Mouse (Mus musculus) spleen, embryonic (tissue): ENCODE data around the gene Fbxl20.

Experiments used
- CTCF ChIA-PET: fragments of 350-600 bp; sonication (Branson Sonifier 250); formaldehyde crosslinking; loops from one replicate; lab custom pipeline; 2022; lab: Charles Lee

Gene Fbxl20

GRCm38 (mm10) chr11:98090583-98090982 lies 59.6 kb downstream of the Fbxl20 start:
- CTCF ChIA-PET: no interaction called here

DNA sequence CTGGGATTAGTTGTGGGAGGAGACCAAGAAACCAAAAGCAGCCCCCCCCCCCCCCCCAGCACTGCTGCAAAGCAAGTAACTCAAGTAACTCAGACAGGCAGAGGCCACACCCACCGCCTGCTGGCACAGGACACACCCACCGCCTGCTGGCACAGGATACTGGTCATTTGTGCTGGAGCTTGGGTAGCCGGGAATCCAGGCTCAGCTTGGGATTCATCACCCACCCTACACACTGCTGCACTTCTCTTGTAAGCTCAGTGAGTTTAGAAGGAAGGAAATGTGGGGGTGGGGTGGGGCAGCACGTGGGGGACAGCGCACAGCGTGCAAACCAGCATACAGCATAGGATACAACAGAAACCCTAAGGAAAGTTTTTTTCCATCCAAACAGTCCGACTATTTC lies 62.0 kb downstream of the Fbxl20 start:
- CTCF ChIA-PET: interaction anchor here (0.6 to 0.7 kb wide), 4 partner anchors 22 to 359 kb away, joined by 3 to 9 read pairs (median 7); no protein-coding TSS in a partner anchor

GRCm38 (mm10) chr11:98086574-98086973 lies 63.6 kb downstream of the Fbxl20 start:
- CTCF ChIA-PET: no interaction called here

DNA sequence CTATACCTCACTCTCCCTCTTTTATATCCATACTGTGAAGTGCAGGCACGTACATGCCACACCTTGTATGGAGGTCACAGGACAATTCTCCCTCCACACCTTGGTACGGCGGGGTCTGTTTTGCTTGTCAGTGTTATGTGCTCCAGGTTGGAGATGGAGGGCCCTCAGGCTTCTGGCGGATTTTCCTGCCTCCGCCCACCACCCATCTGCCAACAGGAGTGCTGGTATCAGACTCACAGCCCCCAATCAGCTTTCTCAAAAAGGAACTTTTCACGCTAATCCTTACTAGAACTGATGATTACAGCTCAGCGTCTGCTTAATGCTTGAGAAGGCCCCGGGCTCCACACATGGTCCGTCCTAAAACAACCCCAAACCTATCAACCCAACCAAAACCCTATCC lies 64.1 kb downstream of the Fbxl20 start:
- CTCF ChIA-PET: no interaction called here

DNA sequence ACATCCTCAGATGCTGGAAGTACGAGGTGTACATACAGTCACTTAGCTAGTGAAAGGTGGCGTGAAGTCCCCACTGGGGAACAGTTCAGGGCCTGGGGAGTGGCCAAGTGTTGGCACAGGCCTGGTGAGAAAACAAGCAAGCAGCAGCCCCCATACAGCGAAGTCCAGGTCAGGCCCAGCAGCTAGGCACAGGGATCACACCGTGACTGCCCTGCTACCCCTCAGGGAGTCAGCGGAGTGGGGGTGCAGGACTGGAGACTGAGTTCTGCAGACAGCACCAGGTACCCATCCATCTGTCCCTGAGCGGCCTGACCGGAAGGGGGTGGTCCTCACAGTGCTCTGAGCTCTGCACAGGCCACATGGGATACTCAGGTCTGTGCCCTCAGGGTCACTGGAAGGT lies 67.5 kb downstream of the Fbxl20 start:
- CTCF ChIA-PET: no interaction called here

DNA sequence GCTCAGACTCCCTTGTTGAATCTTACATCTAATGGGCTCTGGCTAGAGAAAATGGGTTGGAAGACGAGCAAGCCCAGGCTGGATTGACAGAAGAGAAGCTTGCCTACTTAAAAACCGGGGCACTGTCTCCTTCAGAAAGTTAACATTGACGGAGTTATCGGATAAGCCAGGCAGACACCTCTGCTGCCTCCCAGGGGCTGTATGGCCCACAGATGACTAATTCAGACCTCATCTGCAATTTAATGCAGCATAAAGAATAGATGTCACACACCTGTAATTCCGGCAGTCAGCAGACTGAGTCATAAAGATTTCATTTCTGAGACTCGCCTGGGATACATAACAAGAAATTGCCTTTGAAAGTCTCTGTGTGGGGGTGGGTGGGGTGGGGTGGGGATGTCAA lies 69.8 kb downstream of the Fbxl20 start:
- CTCF ChIA-PET: no interaction called here

DNA sequence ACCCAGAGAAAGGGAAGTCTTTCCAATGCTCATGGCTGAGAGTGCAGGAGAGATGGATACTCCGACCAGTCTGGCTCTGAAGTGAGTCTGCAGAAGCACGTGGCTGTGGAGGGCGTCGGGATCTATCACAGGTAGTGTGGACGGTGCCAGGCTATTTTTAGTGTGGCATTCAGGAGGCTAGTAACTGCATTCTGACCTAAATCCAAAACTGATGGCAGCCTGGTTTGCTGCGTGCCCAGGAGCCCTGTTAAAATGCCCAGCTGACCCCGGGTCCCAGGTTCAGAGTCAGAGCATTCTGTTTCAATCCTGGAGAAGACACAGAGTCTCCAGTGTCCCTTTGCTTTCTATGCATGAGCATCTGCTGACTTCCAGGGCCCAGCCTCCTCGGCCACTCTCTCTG lies 73.1 kb downstream of the Fbxl20 start:
- CTCF ChIA-PET: interaction anchor here (1.3 kb wide), 1 partner anchor 42 kb away, joined by 3 read pairs; no protein-coding TSS in a partner anchor

- CTCF ChIA-PET: interaction anchor here (0.5 to 2.2 kb wide), 4 partner anchors 23 to 105 kb away, joined by 3 to 12 read pairs (median 4); no protein-coding TSS in a partner anchor
These were observed 74.9 kb downstream of the Fbxl20 start for GRCm38 (mm10) chr11:98075195-98075808.

DNA sequence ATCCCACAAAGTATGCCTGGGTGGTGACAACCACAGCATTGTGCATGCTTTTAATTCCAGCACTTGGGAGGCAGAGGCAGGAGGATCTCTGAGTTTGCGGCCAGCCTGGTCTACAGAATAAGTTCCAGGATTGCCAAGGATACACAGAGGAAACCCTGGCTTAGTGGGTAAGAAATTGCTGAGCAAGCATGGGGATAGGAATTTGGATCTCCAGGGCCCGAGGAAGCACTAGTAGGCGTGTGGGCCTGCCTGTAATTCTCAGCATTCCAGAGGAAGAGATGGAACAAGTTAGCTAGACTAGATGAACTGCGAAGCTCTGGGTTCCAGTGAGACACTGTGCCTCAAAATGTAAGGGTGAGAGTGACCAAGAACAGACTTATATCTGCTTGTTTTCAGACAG lies 76.8 kb downstream of the Fbxl20 start:
- CTCF ChIA-PET: no interaction called here

DNA sequence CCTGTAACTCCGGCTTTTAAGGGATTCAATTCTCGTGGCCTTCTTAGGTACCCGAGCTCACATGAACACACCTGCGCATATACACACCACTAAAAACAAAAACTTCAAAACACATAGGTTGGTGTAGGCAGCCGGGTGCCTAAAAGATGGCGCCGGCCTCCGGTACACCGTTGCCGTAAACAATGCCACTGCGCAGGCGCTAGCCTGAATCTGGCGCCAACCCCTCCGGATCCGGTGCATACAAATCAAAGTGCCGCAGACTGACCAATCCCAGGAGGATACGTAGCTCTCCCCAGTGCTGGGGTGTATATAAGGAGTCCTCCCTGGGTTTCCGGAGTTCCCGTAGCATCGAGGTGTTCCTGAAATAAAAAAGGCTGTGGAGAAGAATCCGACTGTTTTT lies 82.9 kb downstream of the Fbxl20 start:
- CTCF ChIA-PET: no interaction called here

DNA sequence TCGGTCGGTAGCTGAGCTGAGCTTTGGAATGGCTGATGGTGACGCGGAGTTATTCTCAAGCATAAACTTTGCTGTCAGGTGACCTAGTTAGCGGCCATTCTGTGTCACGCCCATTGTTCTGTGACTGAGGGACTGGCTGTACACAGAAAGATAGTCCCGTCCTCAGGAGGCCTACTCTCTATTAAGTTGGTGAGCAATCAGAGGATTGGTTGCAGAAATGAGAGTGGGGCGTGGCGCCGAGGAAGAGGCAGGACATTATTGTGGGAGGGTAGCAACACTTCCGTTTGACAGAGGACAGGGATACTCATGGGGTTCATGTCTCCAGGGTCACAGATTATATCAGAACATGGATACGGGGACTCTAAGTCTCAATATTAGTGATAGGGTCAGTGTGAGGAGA lies 84.0 kb downstream of the Fbxl20 start:
- CTCF ChIA-PET: no interaction called here

DNA sequence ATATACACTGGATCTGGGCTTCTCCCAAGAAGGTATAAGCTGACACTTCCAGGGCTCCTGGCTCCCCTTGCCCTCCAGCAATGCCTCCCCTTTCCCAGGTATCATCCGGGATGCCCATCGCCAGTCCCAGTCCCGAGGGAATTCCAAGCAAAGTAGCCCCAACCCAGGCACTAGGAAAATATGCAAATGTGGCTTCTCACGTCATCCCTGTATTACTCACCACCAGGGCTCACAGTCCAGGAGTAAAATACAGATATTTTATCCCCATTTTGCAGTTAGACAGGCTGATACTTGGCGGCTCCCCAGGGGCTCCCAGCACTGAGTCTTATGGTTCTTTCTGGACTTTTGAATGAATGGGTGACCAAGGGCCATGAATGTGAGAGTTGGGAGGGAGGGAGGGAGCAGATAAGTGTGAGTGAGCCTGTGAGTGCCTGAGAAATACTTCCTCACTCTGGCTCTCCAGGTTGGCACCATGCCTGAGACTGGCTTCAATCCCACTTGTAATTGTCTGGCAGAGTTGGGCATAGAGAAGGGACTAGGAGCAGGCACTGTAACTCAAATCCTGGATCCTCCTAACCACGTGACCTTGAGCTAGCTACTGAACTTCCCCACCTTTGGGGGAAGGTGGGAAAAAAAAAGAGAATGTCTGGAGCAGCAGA lies 88.2 kb downstream of the Fbxl20 start:
- CTCF ChIA-PET: no interaction called here

DNA sequence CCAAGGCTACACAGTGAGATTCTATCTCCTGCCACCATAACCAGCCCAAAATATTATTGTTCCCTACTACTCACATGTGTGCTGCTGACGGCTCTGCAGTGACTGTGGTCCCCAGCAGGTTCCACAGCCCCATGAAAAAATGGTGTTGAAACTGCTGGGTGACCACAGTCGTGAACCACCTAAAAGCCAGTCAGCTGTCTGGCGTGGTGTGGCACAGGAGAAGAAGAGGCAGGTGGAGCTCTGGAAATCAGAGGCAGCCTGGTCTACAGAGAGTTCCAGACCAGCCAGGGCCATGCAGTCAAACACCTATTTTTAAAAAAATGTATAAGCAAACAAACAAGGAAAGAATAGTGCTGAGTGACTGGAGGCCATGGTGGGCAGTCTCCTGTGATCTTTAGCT lies 88.8 kb downstream of the Fbxl20 start:
- CTCF ChIA-PET: no interaction called here

DNA sequence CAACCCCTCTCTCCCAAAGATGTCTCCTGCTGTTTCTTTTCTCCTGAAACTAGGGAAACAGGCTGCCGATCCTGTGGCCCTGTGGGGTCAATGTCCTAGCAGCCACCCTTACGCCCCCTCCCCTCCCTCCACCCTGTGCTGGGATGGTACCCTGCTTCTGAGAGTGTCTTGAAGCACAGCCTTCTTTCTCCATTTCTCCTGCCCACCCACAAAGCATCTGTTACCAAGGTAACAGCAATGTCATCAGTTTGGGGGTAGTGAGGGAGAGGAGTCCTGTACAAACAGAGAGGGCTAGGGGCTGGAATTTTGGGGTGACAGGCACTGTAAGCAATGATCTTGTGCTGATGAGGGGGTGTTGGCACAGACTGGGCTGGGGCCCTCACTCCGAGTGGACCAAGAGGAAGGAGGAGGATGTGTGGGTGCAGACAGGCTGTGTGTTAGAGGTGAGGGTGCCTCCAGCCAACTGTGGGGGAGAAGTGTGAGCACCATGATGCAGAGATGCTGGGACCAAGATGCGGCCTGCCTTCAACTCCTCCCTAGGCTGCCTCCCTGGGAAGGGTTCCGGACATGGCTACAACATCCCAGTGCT lies 90.0 kb downstream of the Fbxl20 start:
- CTCF ChIA-PET: no interaction called here

- CTCF ChIA-PET: no interaction called here
These were observed 90.5 kb downstream of the Fbxl20 start for GRCm38 (mm10) chr11:98059662-98060061.

DNA sequence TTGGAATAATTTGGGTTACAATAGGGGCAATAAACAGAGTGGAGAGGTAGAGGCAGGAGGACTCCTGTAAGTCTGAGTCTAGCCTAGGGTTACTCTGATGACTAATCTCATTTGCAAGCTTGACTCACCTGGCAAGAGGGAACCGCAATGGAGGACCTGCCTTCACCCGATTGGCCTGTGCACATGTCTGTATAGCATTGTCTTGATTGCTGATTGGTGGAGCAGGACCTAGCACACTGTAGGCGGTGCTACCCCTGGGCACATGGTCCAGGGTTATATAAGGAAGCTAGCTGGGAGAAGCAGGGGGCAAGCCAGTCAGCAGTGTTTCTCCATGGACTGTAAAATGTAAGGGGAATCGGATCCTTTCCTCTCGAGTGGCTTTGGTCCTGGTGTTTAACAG lies 92.2 kb downstream of the Fbxl20 start:
- CTCF ChIA-PET: no interaction called here

DNA sequence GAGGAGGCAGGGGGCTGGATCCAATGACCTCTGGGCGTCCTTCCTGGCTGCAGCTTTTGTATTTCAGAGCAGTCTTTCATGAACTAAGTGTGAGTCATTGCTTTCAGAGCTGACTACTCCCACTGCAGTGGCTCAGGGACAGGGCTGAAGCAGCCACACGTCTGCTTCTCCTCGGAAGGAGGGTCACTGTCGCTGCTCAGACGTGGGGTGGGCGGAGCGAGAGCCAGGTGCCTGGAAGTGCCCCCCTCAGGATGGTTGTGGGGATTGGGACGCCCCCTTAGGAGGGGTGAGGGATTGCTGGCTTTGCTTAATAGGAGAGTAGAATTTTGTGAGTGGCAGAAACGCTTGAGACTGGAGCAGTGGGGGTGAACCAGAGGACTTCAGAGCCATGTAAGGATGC lies 92.7 kb downstream of the Fbxl20 start:
- CTCF ChIA-PET: no interaction called here

- CTCF ChIA-PET: interaction anchor here (0.6 to 1.5 kb wide), 3 partner anchors 22 to 83 kb away, joined by 3 to 4 read pairs (median 3); no protein-coding TSS in a partner anchor
These were observed 97.0 kb downstream of the Fbxl20 start, which contains the start of gene Stac2 for GRCm38 (mm10) chr11:98052989-98053834. Gene Stac2 (minus strand): TSS chr11:98053462.

DNA sequence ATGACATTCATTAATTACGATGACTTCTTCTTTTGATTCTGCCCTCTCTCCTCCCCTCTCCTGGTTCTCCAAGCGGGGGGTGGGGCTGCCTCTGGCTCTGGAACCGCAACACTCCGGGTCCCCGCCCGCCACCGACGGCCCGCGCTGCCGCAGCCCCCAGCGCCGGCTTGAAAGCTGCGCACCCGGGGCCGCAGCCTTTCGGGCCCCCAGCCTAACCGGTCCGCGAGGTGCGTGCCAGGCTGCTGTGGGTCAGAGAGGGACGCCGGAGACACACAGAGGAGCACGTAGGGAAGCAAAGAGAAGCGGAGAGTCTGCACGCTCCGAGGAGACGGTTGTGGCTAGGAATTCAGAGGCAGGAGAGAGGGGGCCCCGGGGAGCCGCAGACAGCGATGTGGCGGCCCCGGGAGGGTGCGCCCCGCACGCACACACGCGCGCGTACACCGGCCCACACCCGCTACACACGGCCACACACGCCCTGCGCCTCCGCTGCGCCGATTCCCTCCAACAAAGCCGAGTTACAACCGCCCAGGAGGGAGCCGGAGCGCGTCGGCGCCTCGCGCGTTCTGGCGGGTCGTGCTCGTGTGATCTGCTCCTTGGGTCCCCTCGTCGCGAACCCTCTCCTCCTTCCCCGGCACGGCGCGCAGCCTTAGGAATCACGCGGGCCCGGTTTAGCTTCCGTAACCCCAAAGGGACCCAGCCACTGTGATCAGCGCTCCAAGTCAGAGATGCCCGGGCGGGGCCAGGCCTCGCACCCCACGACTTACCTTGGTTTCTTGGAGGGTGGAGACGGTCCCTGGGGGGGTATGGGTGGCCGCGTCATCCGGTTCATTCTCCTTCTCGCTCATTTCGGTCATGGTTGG lies 97.8 kb downstream of the Fbxl20 start:
- CTCF ChIA-PET: interaction anchor here (1.5 kb wide), 1 partner anchor 23 kb away, joined by 3 read pairs; no protein-coding TSS in a partner anchor

GRCm38 (mm10) chr11:98051611-98052128 lies 98.5 kb downstream of the Fbxl20 start:
- CTCF ChIA-PET: interaction anchor here (0.6 to 1.5 kb wide), 2 partner anchors 22 to 24 kb away, joined by 3 to 4 read pairs; no protein-coding TSS in a partner anchor
